Mouse (Mus musculus) midbrain, embryonic 11.5 days (tissue): ENCODE results near the gene Pou2f1. TPM values are rescaled to one million over a fixed set of nuclear protein-coding genes. Genes with fewer than 3 reads are reported as not detected.

Experiments used
- ATAC-seq: fragments of 200-750 bp; cut with Nextera tagmentation; 2 replicates; pipeline ENCODE4 v1.8.0; 2017; ENCODE audit warnings: moderate TSS enrichment, moderate library complexity; ENCODE audit not compliant: low FRiP score
- DNase-seq: peaks from one replicate; pipeline ENCODE4 v3.0.0; 2015; ENCODE audit warnings: low spot score; ENCODE audit errors: missing footprints
- H3K27ac ChIP-seq: fragments of 300-500 bp; sonication (generic); 2 replicates; pipeline ENCODE4 v1.5.1; 2014; ENCODE audit warnings: low read depth, low read length
- H3K27me3 ChIP-seq: fragments of 300-500 bp; sonication (generic); 2 replicates; pipeline ENCODE4 v1.6.1; 2014; ENCODE audit warnings: mild to moderate bottlenecking, low read length, moderate library complexity, mixed read lengths; ENCODE audit not compliant: control insufficient read depth, insufficient read depth
- H3K36me3 ChIP-seq: fragments of 300-500 bp; sonication (generic); 2 replicates; pipeline ENCODE4 v1.6.1; 2014; ENCODE audit warnings: mild to moderate bottlenecking, low read length, moderate library complexity, mixed read lengths; ENCODE audit not compliant: control insufficient read depth, insufficient read depth
- H3K4me1 ChIP-seq: fragments of 300-500 bp; sonication (generic); 2 replicates; pipeline ENCODE4 v1.6.1; 2014; ENCODE audit warnings: low read length; ENCODE audit not compliant: control insufficient read depth, insufficient read depth
- H3K4me2 ChIP-seq: fragments of 300-500 bp; sonication (generic); 2 replicates; pipeline ENCODE4 v1.6.1; 2014; ENCODE audit warnings: mild to moderate bottlenecking, moderate library complexity
- H3K4me3 ChIP-seq: fragments of 300-500 bp; sonication (generic); 2 replicates; pipeline ENCODE4 v1.5.1; 2014; ENCODE audit warnings: low read depth, low read length
- H3K9ac ChIP-seq: fragments of 300-500 bp; sonication (generic); 2 replicates; pipeline ENCODE4 v1.6.1; 2014; ENCODE audit warnings: low read length
- H3K9me3 ChIP-seq: fragments of 300-500 bp; sonication (generic); 2 replicates; pipeline ENCODE4 v1.6.1; 2016; ENCODE audit warnings: low read length; ENCODE audit not compliant: control insufficient read depth
- WGBS: fragments of 180-500 bp; shearing (Covaris S2); extraction: QIAGEN DNeasy Blood & Tissue Kit; methylation state at CpG from one replicate; pipeline ENCODE4 v1.1.7; 2014; 5-methylcytosine and 5-hydroxymethylcytosine counted together
- polyA plus RNA-seq: library from polyadenylated mRNA; unstranded; fragments of >200 nt; fragmentation: Nextera tagmentation; extraction: Ambion mirVana; gene quantifications from 2 replicates; pipeline ENCODE4 v1.2.1, GENCODE M21; 2014

Gene Pou2f1
- polyA plus RNA-seq, 1 experiment from 2014 or later, result 32.1 TPM

- no peak for DNase-seq
- no peak for ATAC-seq
- Histone ChIP-seq H3K9ac (no peak overlapping the region), H3K27me3 (peaks cover 9% of the 10 kb centered on the region), H3K9me3 (no peaks in the 10 kb centered on the region), H3K36me3 (no peaks in the 10 kb centered on the region), H3K4me3 (no peak overlapping the region), H3K4me2 (no peak overlapping the region), H3K4me1 (peaks cover 19% of the 10 kb centered on the region; the same call in 1 of the 2 replicates), H3K27ac (no peak overlapping the region; the same call in 1 of the 2 replicates)
- 49% methylated on average over 6 of the region's 6 CpGs for WGBS
These were observed 166.0 kb downstream of the Pou2f1 start for GRCm38 (mm10) chr1:165836461-165836860.

GRCm38 (mm10) chr1:165834633-165834975, 167.9 kb downstream of the Pou2f1 start:
- Histone ChIP-seq H3K4me1 (peaks cover 19% of the 10 kb centered on the region; the same call in 1 of the 2 replicates), H3K4me2 (peak overlapping the region; percentile 12; the same call in 1 of the 2 replicates), H3K9me3 (no peaks in the 10 kb centered on the region), H3K36me3 (no peaks in the 10 kb centered on the region), H3K27me3 (peaks cover 4% of the 10 kb centered on the region), H3K27ac (peak overlapping the region; percentile 44), H3K4me3 (no peak overlapping the region), H3K9ac (no peak overlapping the region)
- 29% methylated on average over 12 of the region's 12 CpGs for WGBS
- no peak for DNase-seq
- no peak for ATAC-seq

- Histone ChIP-seq H3K27ac (peak overlapping the region; percentile 30; the same call in 1 of the 2 replicates), H3K9ac (0 out of 2 replicates have a peak overlapping the region, but pooled peaks have one; percentile 10), H3K4me3 (no peak overlapping the region), H3K4me2 (peak overlapping the region; percentile 12; the same call in 1 of the 2 replicates), H3K4me1 (peaks cover 19% of the 10 kb centered on the region; the same call in 1 of the 2 replicates), H3K36me3 (no peaks in the 10 kb centered on the region), H3K9me3 (no peaks in the 10 kb centered on the region), H3K27me3 (0 out of 2 replicates have a peak, but pooled peaks cover under 1% of the 10 kb centered on the region)
- ATAC-seq (peak; percentile 84), DNase-seq (no peak)
- WGBS, result 24% methylated on average over 17 of the region's 17 CpGs
These were observed 168.4 kb downstream of the Pou2f1 start for GRCm38 (mm10) chr1:165833910-165834632.

GRCm38 (mm10) chr1:165833244-165833643, 169.2 kb downstream of the Pou2f1 start:
- no peak for DNase-seq
- H3K4me3 ChIP-seq, result no peak overlapping the region
- H3K9me3 ChIP-seq, result no peaks in the 10 kb centered on the region
- H3K27ac ChIP-seq, result no peak overlapping the region; the same call in 1 of the 2 replicates
- no peak for ATAC-seq
- H3K9ac ChIP-seq, result no peak overlapping the region
- H3K36me3 ChIP-seq, result no peaks in the 10 kb centered on the region
- H3K4me2 ChIP-seq, result no peak overlapping the region
- no peaks in the 10 kb centered on the region for H3K27me3 ChIP-seq
- H3K4me1 ChIP-seq, result peaks cover 19% of the 10 kb centered on the region; the same call in 1 of the 2 replicates
- WGBS, result 38% methylated on average over 4 of the region's 4 CpGs

GRCm38 (mm10) chr1:165829890-165830289, 172.6 kb downstream of the Pou2f1 start:
- no peak overlapping the region for H3K4me2 ChIP-seq
- no peaks in the 10 kb centered on the region for H3K36me3 ChIP-seq
- no peak overlapping the region for H3K9ac ChIP-seq
- peaks cover 10% of the 10 kb centered on the region; the same call in 1 of the 2 replicates for H3K4me1 ChIP-seq
- no peak overlapping the region for H3K4me3 ChIP-seq
- DNase-seq, result no peak
- H3K9me3 ChIP-seq, result no peaks in the 10 kb centered on the region
- 93% methylated on average over 5 of the region's 5 CpGs for WGBS
- H3K27ac ChIP-seq, result no peak overlapping the region
- no peak for ATAC-seq
- H3K27me3 ChIP-seq, result no peaks in the 10 kb centered on the region

- Histone ChIP-seq H3K27me3 (no peaks in the 10 kb centered on the region), H3K27ac (no peak overlapping the region), H3K9me3 (no peaks in the 10 kb centered on the region), H3K9ac (no peak overlapping the region), H3K4me2 (no peak overlapping the region), H3K4me1 (peaks cover 2% of the 10 kb centered on the region; the same call in 1 of the 2 replicates), H3K36me3 (no peaks in the 10 kb centered on the region), H3K4me3 (no peak overlapping the region)
- ATAC-seq (no peak), DNase-seq (no peak)
- WGBS, result 88% methylated on average over 6 of the region's 6 CpGs
These were observed 173.9 kb downstream of the Pou2f1 start for GRCm38 (mm10) chr1:165828615-165829014.

GRCm38 (mm10) chr1:165828173-165828572, 174.3 kb downstream of the Pou2f1 start:
- H3K9ac ChIP-seq, result no peak overlapping the region
- DNase-seq (no peak), ATAC-seq (no peak)
- H3K4me2 ChIP-seq, result no peak overlapping the region
- H3K9me3 ChIP-seq, result no peaks in the 10 kb centered on the region
- H3K27ac ChIP-seq, result no peak overlapping the region
- peaks cover under 1% of the 10 kb centered on the region; the same call in 1 of the 2 replicates for H3K4me1 ChIP-seq
- no peaks in the 10 kb centered on the region for H3K27me3 ChIP-seq
- 89% methylated on average over 5 of the region's 5 CpGs for WGBS
- no peaks in the 10 kb centered on the region for H3K36me3 ChIP-seq
- H3K4me3 ChIP-seq, result no peak overlapping the region

GRCm38 (mm10) chr1:165822031-165822430, 180.4 kb downstream of the Pou2f1 start:
- no peak overlapping the region for H3K4me3 ChIP-seq
- 89% methylated on average over 2 of the region's 2 CpGs for WGBS

GRCm38 (mm10) chr1:165819147-165819546, 183.3 kb downstream of the Pou2f1 start:
- Histone ChIP-seq H3K4me3 (no peak overlapping the region), H3K4me1 (peaks cover 27% of the 10 kb centered on the region), H3K4me2 (no peak overlapping the region), H3K9ac (no peak overlapping the region), H3K27ac (no peak overlapping the region), H3K27me3 (peaks cover 13% of the 10 kb centered on the region), H3K36me3 (no peaks in the 10 kb centered on the region), H3K9me3 (no peaks in the 10 kb centered on the region)
- no peak for DNase-seq
- 83% methylated on average over 4 of the region's 4 CpGs for WGBS
- ATAC-seq, result no peak

More at GRCm38 (mm10) chr1:165822031-165822430, 180.4 kb downstream of the Pou2f1 start:
- Histone ChIP-seq H3K4me2 (no peak overlapping the region), H3K36me3 (no peaks in the 10 kb centered on the region), H3K9me3 (no peaks in the 10 kb centered on the region), H3K27ac (no peak overlapping the region), H3K9ac (no peak overlapping the region), H3K4me1 (peaks cover 13% of the 10 kb centered on the region), H3K27me3 (peaks cover 8% of the 10 kb centered on the region; the same call in 1 of the 2 replicates)
- DNase-seq, result no peak
- ATAC-seq, result no peak
